Mouse (Mus musculus) heart, adult 2 months (tissue): ENCODE measurements at regions not wholly inside any gene's neighbourhood (a gene's known extent, or its start where the extent isn't known, plus 50 kb on each side); places are given as distances from the start of the nearest gene placed in this dataset.

ENCODE experiments used
- DNase-seq, 2 experiments: peaks; one replicate each; pipeline ENCODE4 v3.0.0; 2021
- H3K27ac ChIP-seq: fragments of 200-600 bp; 2 replicates; pipeline ENCODE4 v1.8.1; 2022
- H3K27me3 ChIP-seq: fragments of 200-500 bp; 2 replicates; pipeline ENCODE4 v1.6.1; 2012; ENCODE audit warnings: mild to moderate bottlenecking, low read length, inconsistent platforms, mixed read lengths; ENCODE audit not compliant: control insufficient read depth, insufficient read depth
- H3K36me3 ChIP-seq: fragments of 200-500 bp; 2 replicates; pipeline ENCODE4 v1.6.1; 2012; ENCODE audit warnings: low read length, inconsistent platforms; ENCODE audit not compliant: control insufficient read depth, insufficient read depth
- H3K4me1 ChIP-seq: fragments of 200-500 bp; 2 replicates; pipeline ENCODE4 v1.6.1; 2011; ENCODE audit warnings: low read length; ENCODE audit not compliant: control insufficient read depth, insufficient read depth
- H3K4me3 ChIP-seq: fragments of 200-600 bp; 2 replicates; pipeline ENCODE4 v1.8.1; 2022
- H3K79me2 ChIP-seq: fragments of 200-500 bp; replicated peaks from 2 replicates; pipeline ENCODE4 v1.6.1; 2012; ENCODE audit warnings: mild to moderate bottlenecking, inconsistent platforms, low read length, moderate library complexity, mixed read lengths; ENCODE audit not compliant: control insufficient read depth, insufficient read depth
- H3K9ac ChIP-seq: fragments of 200-500 bp; 2 replicates; pipeline ENCODE4 v1.6.1; 2012; ENCODE audit warnings: low read depth, mild to moderate bottlenecking, control low read depth, inconsistent platforms, low read length, mixed read lengths
- CTCF ChIP-seq: fragments of 200-600 bp; IDR thresholded peaks from 2 replicates; pipeline ENCODE4 v1.8.1; 2022; ENCODE audit warnings: antibody characterized with exemption, mild to moderate bottlenecking, moderate library complexity
- EP300 ChIP-seq: fragments of 200-500 bp; IDR thresholded peaks from 2 replicates; pipeline ENCODE4 v1.6.1; 2011; ENCODE audit warnings: low read depth, low read length, control low read depth; ENCODE audit not compliant: insufficient read depth
- POLR2A ChIP-seq: fragments of 200-500 bp; IDR thresholded peaks from 2 replicates; pipeline ENCODE4 v1.6.1; 2011; ENCODE audit warnings: mild to moderate bottlenecking, low read depth, low read length, control low read depth; ENCODE audit not compliant: insufficient read depth
- WGBS: fragments of 180-500 bp; shearing (Covaris S2); methylation state at CpG from one replicate; pipeline ENCODE4 v1.1.7; 2018; 5-methylcytosine and 5-hydroxymethylcytosine counted together
- intact Hi-C: fragments of 180-260 bp; cut with DNase I; formaldehyde crosslinking; loops from one replicate; pipeline ENCODE4 v1.15.1; 2025

GRCm38 (mm10) chr8:44252393-44252792, 542.5 kb upstream of the Adam34 start:
- Histone ChIP-seq H3K27me3 (no peaks in the 10 kb centered on the region), H3K79me2 (no peaks in the 10 kb centered on the region), H3K4me1 (no peaks in the 10 kb centered on the region), H3K36me3 (no peaks in the 10 kb centered on the region), H3K4me3 (no peak overlapping the region), H3K27ac (no peak overlapping the region), H3K9ac (no peak overlapping the region)
- intact Hi-C loops: no loop called here
- no peak for TF ChIP-seq EP300
- no peak for TF ChIP-seq POLR2A
- TF ChIP-seq CTCF: no peak
- 59% methylated on average over 3 of the region's 3 CpGs for WGBS
- DNase-seq: no peak

GRCm38 (mm10) chr8:44257051-44257450, 547.2 kb upstream of the Adam34 start:
- Histone ChIP-seq H3K36me3 (no peaks in the 10 kb centered on the region), H3K27ac (no peak overlapping the region), H3K4me1 (no peaks in the 10 kb centered on the region), H3K79me2 (no peaks in the 10 kb centered on the region), H3K4me3 (no peak overlapping the region), H3K27me3 (no peaks in the 10 kb centered on the region), H3K9ac (no peak overlapping the region)
- TF ChIP-seq EP300 (no peak), CTCF (no peak), POLR2A (no peak)
- intact Hi-C loops: no loop called here
- DNase-seq: no peak
- 62% methylated on average over 6 of the region's 6 CpGs for WGBS

DNA sequence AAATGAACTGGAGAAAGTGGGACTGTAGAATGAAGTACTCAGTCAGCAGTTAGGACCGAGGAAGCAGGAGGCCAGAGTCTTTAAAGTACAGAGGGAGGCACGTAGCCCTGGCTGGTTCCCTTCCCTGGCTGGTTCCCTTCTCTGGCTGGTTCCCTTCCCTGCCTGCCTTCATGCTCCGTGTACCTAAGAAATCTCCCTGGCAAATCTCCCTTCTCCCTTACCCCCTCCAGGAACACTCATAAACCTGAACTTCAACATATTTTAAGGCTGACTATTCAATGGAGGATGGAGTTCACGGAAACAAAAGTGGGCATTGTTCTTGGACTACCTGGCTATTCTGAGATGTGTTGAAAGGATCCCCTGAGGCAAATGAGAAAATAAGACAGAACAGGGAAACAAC, 551.2 kb upstream of the Adam34 start:
- H3K9ac ChIP-seq: no peak overlapping the region
- H3K4me1 ChIP-seq: no peaks in the 10 kb centered on the region

GRCm38 (mm10) chr8:44273300-44273699, 563.5 kb upstream of the Adam34 start:
- 80% methylated on average over 4 of the region's 4 CpGs for WGBS
- Histone ChIP-seq H3K4me1 (no peaks in the 10 kb centered on the region), H3K79me2 (no peaks in the 10 kb centered on the region), H3K27me3 (no peaks in the 10 kb centered on the region), H3K27ac (no peak overlapping the region), H3K4me3 (no peak overlapping the region), H3K9ac (no peak overlapping the region), H3K36me3 (no peaks in the 10 kb centered on the region)
- TF ChIP-seq POLR2A: no peak
- no peak for DNase-seq
- intact Hi-C loops: no loop called here

More for the DNA sequence above, 551.2 kb upstream of the Adam34 start:
- intact Hi-C loops: no loop called here
- Histone ChIP-seq H3K27me3 (no peaks in the 10 kb centered on the region), H3K36me3 (no peaks in the 10 kb centered on the region), H3K27ac (no peak overlapping the region), H3K79me2 (no peaks in the 10 kb centered on the region), H3K4me3 (no peak overlapping the region)
- DNase-seq: no peak
- TF ChIP-seq POLR2A (no peak), CTCF (no peak), EP300 (no peak)
- 67% methylated on average over 4 of the region's 4 CpGs for WGBS

DNA sequence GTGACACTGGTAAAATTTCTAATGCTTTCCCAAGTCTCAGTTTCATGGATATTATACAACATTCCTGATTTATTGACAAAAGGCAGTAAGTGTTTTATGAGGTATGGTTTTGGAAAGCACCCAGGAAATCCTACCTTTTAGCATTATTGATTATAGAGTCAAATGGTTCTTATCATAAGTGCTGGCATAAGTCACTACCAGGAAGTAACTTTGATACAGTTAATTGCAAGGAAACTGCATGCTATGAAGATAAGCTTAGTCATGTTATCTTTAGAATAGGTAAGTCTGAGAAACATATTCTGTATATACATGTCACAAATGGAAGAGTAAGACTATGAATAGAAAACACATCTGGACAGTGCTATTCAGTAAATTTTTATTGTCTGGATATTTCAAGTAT, 608.4 kb upstream of the Adam34 start:
- Histone ChIP-seq H3K4me3 (no peak overlapping the region), H3K9ac (no peak overlapping the region), H3K4me1 (no peaks in the 10 kb centered on the region), H3K27me3 (no peaks in the 10 kb centered on the region), H3K27ac (no peak overlapping the region), H3K36me3 (no peaks in the 10 kb centered on the region), H3K79me2 (no peaks in the 10 kb centered on the region)
- no peak for DNase-seq
- intact Hi-C loops: no loop called here
- TF ChIP-seq POLR2A: no peak
- no peak for TF ChIP-seq CTCF
- TF ChIP-seq EP300: no peak

DNA sequence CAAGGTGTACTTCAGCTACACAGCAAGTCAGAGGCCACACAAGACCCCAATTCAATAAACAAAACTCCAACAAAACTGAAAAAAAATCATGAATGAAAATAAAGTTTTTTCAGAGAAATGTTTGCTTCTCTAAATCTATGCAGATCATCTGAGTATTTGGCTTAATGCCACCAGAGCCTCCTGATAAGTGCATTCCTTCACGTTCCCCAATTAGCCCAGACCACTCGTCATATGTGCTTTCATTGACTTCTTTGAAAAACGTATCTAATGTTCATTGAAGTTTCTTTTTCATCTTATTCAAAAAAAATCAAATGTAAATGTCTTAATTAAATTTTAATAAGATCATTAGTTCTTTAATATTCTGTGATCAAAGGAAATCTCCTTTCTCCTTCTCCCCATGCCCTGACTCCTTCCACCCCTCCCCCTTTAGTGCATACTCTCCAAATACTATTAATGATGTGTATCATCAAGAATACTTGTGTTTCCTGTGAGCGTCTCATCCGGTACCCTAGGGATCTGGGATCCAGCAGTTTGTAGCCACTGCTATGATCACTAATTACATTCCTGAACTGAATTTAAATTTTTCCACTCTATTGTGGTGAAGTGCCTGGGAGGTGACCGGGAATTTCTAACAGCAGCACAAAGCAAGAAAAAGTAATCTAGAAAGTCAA, 600.8 kb upstream of the Fat1 start:
- no peaks in the 10 kb centered on the region for H3K79me2 ChIP-seq
- H3K4me3 ChIP-seq: no peak overlapping the region
- intact Hi-C loops: no loop called here
- H3K27ac ChIP-seq: no peak overlapping the region
- TF ChIP-seq EP300 (no peak), POLR2A (no peak), CTCF (no peak)
- WGBS: 66% methylated on average over 6 of the region's 6 CpGs
- H3K36me3 ChIP-seq: no peaks in the 10 kb centered on the region
- no peaks in the 10 kb centered on the region for H3K27me3 ChIP-seq
- no peak overlapping the region for H3K9ac ChIP-seq
- DNase-seq: no peak
- no peaks in the 10 kb centered on the region for H3K4me1 ChIP-seq
